7 mouse cellular contexts compared by ENCODE assay signal in genomic region chr12:51828716-51829289, GRCm38 (mm10). TPM values are rescaled to one million over a fixed set of nuclear protein-coding genes. Genes with fewer than 3 reads are reported as not detected.
DNase-seq lines count a peak whose midpoint lies in the region; ATAC-seq lines count a peak whose summit lies in the region.

No protein-coding gene starts in this region.

- 0 out of 2 replicates have a peak, but pooled peaks have one; percentile 3 for ATAC-seq in heart, embryonic 16.5 days (replicated peaks; ENCODE audit: extremely low read depth, insufficient read depth, low FRiP score)
- peak; percentile 14; the same call in 1 of the 2 replicates for ATAC-seq in limb, embryonic 11.5 days (ENCODE audit: insufficient number of reproducible peaks, low FRiP score, low TSS enrichment, low read depth)
- peak; percentile 79; the same call in 1 of the 2 replicates for ATAC-seq in midbrain, embryonic 12.5 days (ENCODE audit: low FRiP score, low read depth)
- peak; percentile 0; the same call in 1 of the 2 replicates for ATAC-seq in stomach, embryonic 16.5 days (ENCODE audit: insufficient read depth, low FRiP score)

- H3K27me3 ChIP-seq in heart, embryonic 16.5 days (ENCODE audit: control insufficient read depth, insufficient read depth, low read length), result no peaks in the 10 kb centered on the region
- H3K27me3 ChIP-seq in limb, embryonic 11.5 days (ENCODE audit: control insufficient read depth, insufficient read depth, low read length), result no peaks in the 10 kb centered on the region
- 0 out of 2 replicates have a peak, but pooled peaks cover 2% of the 10 kb centered on the region for H3K27me3 ChIP-seq in midbrain, embryonic 12.5 days
- no peaks in the 10 kb centered on the region for H3K27me3 ChIP-seq in stomach, embryonic 16.5 days (ENCODE audit: control insufficient read depth, insufficient read depth, low read length)

- peak; percentile 71 to 75 for DNase-seq in spleen, adult 18-20 months
- no peak for DNase-seq in spleen, adult 12 weeks (ENCODE audit: low spot score)
- peak; percentile 51 for DNase-seq in c-Kit-negative CD71-positive TER-119-positive erythroid progenitor cells, embryonic 14.5 days (ENCODE audit: low read depth, low spot score)
- peak; percentile 72 for DNase-seq in limb, embryonic 11.5 days (ENCODE audit: low spot score)

- H3K36me3 ChIP-seq in heart, embryonic 16.5 days (ENCODE audit: control insufficient read depth, insufficient read depth), result peaks cover 13% of the 10 kb centered on the region
- peaks cover 5% of the 10 kb centered on the region; the same call in 1 of the 2 replicates for H3K36me3 ChIP-seq in limb, embryonic 11.5 days (ENCODE audit: control insufficient read depth, insufficient read depth, low read length)
- H3K36me3 ChIP-seq in midbrain, embryonic 12.5 days, result peaks cover 14% of the 10 kb centered on the region
- peaks cover 7% of the 10 kb centered on the region; the same call in 1 of the 2 replicates for H3K36me3 ChIP-seq in stomach, embryonic 16.5 days (ENCODE audit: control insufficient read depth, insufficient read depth, low read length)

- no peaks in the 10 kb centered on the region for H3K9me3 ChIP-seq in heart, embryonic 16.5 days (replicated peaks; ENCODE audit: control insufficient read depth, low read length)
- H3K9me3 ChIP-seq in limb, embryonic 11.5 days (ENCODE audit: control insufficient read depth, low read length), result no peaks in the 10 kb centered on the region
- H3K9me3 ChIP-seq in midbrain, embryonic 12.5 days, result no peaks in the 10 kb centered on the region
- no peaks in the 10 kb centered on the region for H3K9me3 ChIP-seq in stomach, embryonic 16.5 days (replicated peaks; ENCODE audit: control insufficient read depth, low read length)

- peak overlapping the region; percentile 85 for H3K4me2 ChIP-seq in heart, embryonic 16.5 days (ENCODE audit: low read depth, low read length)
- peak overlapping the region; percentile 48 for H3K4me2 ChIP-seq in limb, embryonic 11.5 days (ENCODE audit: low read depth, severe bottlenecking)
- H3K4me2 ChIP-seq in midbrain, embryonic 12.5 days (replicated peaks), result peak overlapping the region; percentile 59
- peak overlapping the region; percentile 74 for H3K4me2 ChIP-seq in stomach, embryonic 16.5 days (ENCODE audit: low read depth, low read length)

- peak overlapping the region; percentile 84 for H3K4me3 ChIP-seq in heart, embryonic 16.5 days (ENCODE audit: low read length)
- H3K4me3 ChIP-seq in limb, embryonic 11.5 days (ENCODE audit: low read depth, low read length), result peak overlapping the region; percentile 72
- H3K4me3 ChIP-seq in midbrain, embryonic 12.5 days, result peak overlapping the region; percentile 77
- peak overlapping the region; percentile 98 for H3K4me3 ChIP-seq in stomach, embryonic 16.5 days (replicated peaks; ENCODE audit: low read length)

- H3K9ac ChIP-seq in heart, embryonic 16.5 days (ENCODE audit: low read length), result peak overlapping the region; percentile 100
- peak overlapping the region; percentile 99 for H3K9ac ChIP-seq in limb, embryonic 11.5 days (ENCODE audit: low read length)
- H3K9ac ChIP-seq in midbrain, embryonic 12.5 days (replicated peaks), result peak overlapping the region; percentile 95
- peak overlapping the region; percentile 100 for H3K9ac ChIP-seq in stomach, embryonic 16.5 days (ENCODE audit: low read length)

- H3K27ac ChIP-seq in heart, embryonic 16.5 days (ENCODE audit: low read length), result peak overlapping the region; percentile 100
- H3K27ac ChIP-seq in limb, embryonic 11.5 days (replicated peaks; ENCODE audit: low read depth, low read length), result peak overlapping the region; percentile 96
- H3K27ac ChIP-seq in midbrain, embryonic 12.5 days (replicated peaks), result peak overlapping the region; percentile 99
- H3K27ac ChIP-seq in stomach, embryonic 16.5 days (ENCODE audit: low read length), result peak overlapping the region; percentile 99

- WGBS in heart, embryonic 16.5 days, result 0% methylated on average over 66 of the region's 66 CpGs
- WGBS in limb, embryonic 11.5 days, result under 1% methylated on average over 66 of the region's 66 CpGs
- WGBS in midbrain, embryonic 12.5 days, result under 1% methylated on average over 65 of the region's 66 CpGs
- under 1% methylated on average over 66 of the region's 66 CpGs for WGBS in stomach, embryonic 16.5 days

- H3K4me1 ChIP-seq in heart, embryonic 16.5 days (ENCODE audit: control insufficient read depth, insufficient read depth, low read length), result peaks cover 18% of the 10 kb centered on the region
- peaks cover 6% of the 10 kb centered on the region for H3K4me1 ChIP-seq in limb, embryonic 11.5 days (ENCODE audit: control insufficient read depth, insufficient read depth, low read length)
- peaks cover 15% of the 10 kb centered on the region for H3K4me1 ChIP-seq in midbrain, embryonic 12.5 days
- H3K4me1 ChIP-seq in stomach, embryonic 16.5 days (ENCODE audit: control insufficient read depth, insufficient read depth, low read length), result peaks cover 7% of the 10 kb centered on the region

RNA-seq across cellular contexts. Expression of gene Hectd1, which starts 0.5 kb away (rescaled TPM):
- 34.5 and 34.7 TPM in 2 replicates for polyA plus RNA-seq in heart, embryonic 16.5 days (2015; fragmentation: Nextera tagmentation; extraction: Ambion mirVana)
- 40.0 and 43.1 TPM in 2 replicates for polyA plus RNA-seq in limb, embryonic 11.5 days (2014; fragmentation: Nextera tagmentation; extraction: Ambion mirVana)
- 40.8 and 41.5 TPM in 2 replicates for polyA plus RNA-seq in midbrain, embryonic 12.5 days (2016; fragmentation: Nextera tagmentation; extraction: Ambion mirVana)
- polyA plus RNA-seq in stomach, embryonic 16.5 days (2015; fragmentation: Nextera tagmentation; extraction: Ambion mirVana), result 36.7 and 37.4 TPM in 2 replicates

Comparison
In these comparisons a context has a peak if more than half of its experiments do, and no peak if none do; other contexts are left out.
1. ATAC-seq: peak in every context shown above with its lines; median percentile 79 in midbrain, embryonic 12.5 days; 14 in limb, embryonic 11.5 days; 3 in heart, embryonic 16.5 days; 0 in stomach, embryonic 16.5 days.